Mouse (Mus musculus): ENCODE measurements around the gene Rnf217. TPM values are rescaled to one million over a fixed set of nuclear protein-coding genes. Genes with fewer than 3 reads are reported as not detected.

Rnf217 gene
- total and polyA plus RNA-seq, 3 experiments = not detected

GRCm38 (mm10) chr10:31532782-31533181 is 76.2 kb downstream of the Rnf217 start:
- no peak overlapping the region for H3K27ac ChIP-seq (ENCODE audit: insufficient read depth, low read depth)
- H3K36me3 ChIP-seq (replicated peaks in 1 of 2; ENCODE audit: control insufficient read depth in 1 of 2, insufficient read depth in 1 of 2, low read length in 1 of 2) = no peaks in the 10 kb centered on the region
- dilution Hi-C loops (cut with MboI; ENCODE audit: extremely low pct_ligation_motif_present, extremely low pct_unique_long_range_greater_than_20kb, low sequenced_read_pairs) = no loop called here
- H3K9me3 ChIP-seq (replicated peaks; ENCODE audit: low read length) = no peaks in the 10 kb centered on the region
- H3K4me3 ChIP-seq (replicated peaks in 1 of 3; ENCODE audit: low read depth in 2 of 3, low read length in 2 of 3, poor library complexity in 1 of 3) = no peak overlapping the region
- H3K79me2 ChIP-seq (replicated peaks; ENCODE audit: control insufficient read depth, extremely low read depth, insufficient read depth, poor library complexity, severe bottlenecking) = no peaks in the 10 kb centered on the region
- in situ Hi-C loops (cut with MboI; ENCODE audit: low pct_ligation_motif_present, low pct_unique_long_range_greater_than_20kb, low sequenced_read_pairs) = no loop called here
- H3K9ac ChIP-seq (ENCODE audit: insufficient read depth, low read depth) = no peak overlapping the region
- no peak for TF ChIP-seq POLR2A (IDR thresholded peaks at IDR 0.05; ENCODE audit: low read depth, low read length)
- TF ChIP-seq USF1 (IDR thresholded peaks at IDR 0.05; ENCODE audit: low read depth, low read length) = no peak
- TF ChIP-seq SIN3A (IDR thresholded peaks at IDR 0.05; ENCODE audit: low read length) = no peak
- no peak for TF ChIP-seq MAFK (IDR thresholded peaks at IDR 0.05; ENCODE audit: insufficient replicate concordance, low read length)
- no peak for TF ChIP-seq MYC (IDR thresholded peaks at IDR 0.05; ENCODE audit: low read depth, low read length)
- no peak for TF ChIP-seq ETS1 (conservative IDR thresholded peaks at IDR 0.05; ENCODE audit: low read depth, low read length)
- TF ChIP-seq MAX (IDR thresholded peaks at IDR 0.05; ENCODE audit: low read length) = no peak
- TF ChIP-seq USF2 (conservative IDR thresholded peaks at IDR 0.05; ENCODE audit: low read depth, low read length) = no peak
- TF ChIP-seq CTCF (conservative IDR thresholded peaks at IDR 0.05 in 1 of 2, IDR thresholded peaks at IDR 0.05 in 1 of 2; ENCODE audit: low read depth in 2 of 2, low read length in 2 of 2) = no peak
- TF ChIP-seq GABPA (IDR thresholded peaks at IDR 0.05; ENCODE audit: insufficient replicate concordance, low read depth, low read length) = no peak
- no peak for TF ChIP-seq CHD2 (IDR thresholded peaks at IDR 0.05; ENCODE audit: low read length)
- TF ChIP-seq RCOR1 (conservative IDR thresholded peaks at IDR 0.05; ENCODE audit: low read depth, low read length) = no peak
- no peak for TF ChIP-seq PAX5 (IDR thresholded peaks at IDR 0.05; ENCODE audit: low read length)
- no peak overlapping the region for H3K4me2 ChIP-seq (ENCODE audit: insufficient read depth, low read depth, poor library complexity, severe bottlenecking)
- H3K27me3 ChIP-seq (replicated peaks) = no peaks in the 10 kb centered on the region
- DNase-seq (ENCODE audit: extremely low read depth) = no peak
- no peaks in the 10 kb centered on the region for H3K4me1 ChIP-seq (ENCODE audit: control insufficient read depth in 1 of 2, insufficient read depth in 2 of 2)

- H3K79me2 ChIP-seq (replicated peaks; ENCODE audit: control insufficient read depth, extremely low read depth, insufficient read depth, poor library complexity, severe bottlenecking) = no peaks in the 10 kb centered on the region
- no peaks in the 10 kb centered on the region for H3K36me3 ChIP-seq (replicated peaks in 1 of 2; ENCODE audit: control insufficient read depth in 1 of 2, insufficient read depth in 1 of 2, low read length in 1 of 2)
- dilution Hi-C loops (cut with MboI; ENCODE audit: extremely low pct_ligation_motif_present, extremely low pct_unique_long_range_greater_than_20kb, low sequenced_read_pairs) (no loop called here), in situ Hi-C loops (cut with MboI; ENCODE audit: low pct_ligation_motif_present, low pct_unique_long_range_greater_than_20kb, low sequenced_read_pairs) (no loop called here)
- no peak for TF ChIP-seq POLR2A (IDR thresholded peaks at IDR 0.05; ENCODE audit: low read depth, low read length)
- TF ChIP-seq E2F4 (IDR thresholded peaks at IDR 0.05; ENCODE audit: insufficient replicate concordance, low read depth, low read length) = no peak
- no peak for TF ChIP-seq ZNF384 (IDR thresholded peaks at IDR 0.05; ENCODE audit: low read depth, low read length)
- no peak for TF ChIP-seq USF2 (conservative IDR thresholded peaks at IDR 0.05; ENCODE audit: low read depth, low read length)
- no peak for TF ChIP-seq ZMIZ1 (IDR thresholded peaks at IDR 0.05; ENCODE audit: low read depth, low read length)
- TF ChIP-seq MAX (IDR thresholded peaks at IDR 0.05; ENCODE audit: low read length) = no peak
- TF ChIP-seq CTCF (conservative IDR thresholded peaks at IDR 0.05 in 1 of 2, IDR thresholded peaks at IDR 0.05 in 1 of 2; ENCODE audit: low read depth in 2 of 2, low read length in 2 of 2) = no peak
- TF ChIP-seq USF1 (IDR thresholded peaks at IDR 0.05; ENCODE audit: low read depth, low read length) = no peak
- TF ChIP-seq MAZ (IDR thresholded peaks at IDR 0.05; ENCODE audit: low read depth, low read length) = no peak
- no peak for TF ChIP-seq ZC3H11A (IDR thresholded peaks at IDR 0.05; ENCODE audit: low read depth, low read length)
- TF ChIP-seq EP300 (IDR thresholded peaks at IDR 0.05; ENCODE audit: low read length) = no peak
- no peak for TF ChIP-seq BHLHE40 (IDR thresholded peaks at IDR 0.05; ENCODE audit: low read depth, low read length)
- no peak for TF ChIP-seq NELFE (IDR thresholded peaks at IDR 0.05; ENCODE audit: low read depth, low read length)
- no peak for TF ChIP-seq CHD2 (IDR thresholded peaks at IDR 0.05; ENCODE audit: low read length)
- TF ChIP-seq CHD1 (IDR thresholded peaks at IDR 0.05; ENCODE audit: low read depth, low read length) = no peak
- TF ChIP-seq TBP (conservative IDR thresholded peaks at IDR 0.05; ENCODE audit: low read depth, low read length) = no peak
- TF ChIP-seq RAD21 (IDR thresholded peaks at IDR 0.05; ENCODE audit: low read depth, low read length) = no peak
- no peak for TF ChIP-seq HCFC1 (IDR thresholded peaks at IDR 0.05; ENCODE audit: low read depth, low read length)
- no peaks in the 10 kb centered on the region for H3K4me1 ChIP-seq (ENCODE audit: control insufficient read depth in 1 of 2, insufficient read depth in 2 of 2)
- no peaks in the 10 kb centered on the region for H3K27me3 ChIP-seq (replicated peaks)
- no peak overlapping the region for H3K27ac ChIP-seq (ENCODE audit: insufficient read depth, low read depth)
- no peak for DNase-seq (ENCODE audit: extremely low read depth)
- H3K9me3 ChIP-seq (replicated peaks; ENCODE audit: low read length) = no peaks in the 10 kb centered on the region
- no peak overlapping the region for H3K9ac ChIP-seq (ENCODE audit: insufficient read depth, low read depth)
- no peak overlapping the region for H3K4me2 ChIP-seq (ENCODE audit: insufficient read depth, low read depth, poor library complexity, severe bottlenecking)
- no peak overlapping the region for H3K4me3 ChIP-seq (replicated peaks in 1 of 3; ENCODE audit: low read depth in 2 of 3, low read length in 2 of 3, poor library complexity in 1 of 3)
Observed at GRCm38 (mm10) chr10:31528297-31528984, 80.5 kb downstream of the Rnf217 start.
